9 mouse cellular contexts compared by ENCODE assay signal in the genomic region with DNA sequence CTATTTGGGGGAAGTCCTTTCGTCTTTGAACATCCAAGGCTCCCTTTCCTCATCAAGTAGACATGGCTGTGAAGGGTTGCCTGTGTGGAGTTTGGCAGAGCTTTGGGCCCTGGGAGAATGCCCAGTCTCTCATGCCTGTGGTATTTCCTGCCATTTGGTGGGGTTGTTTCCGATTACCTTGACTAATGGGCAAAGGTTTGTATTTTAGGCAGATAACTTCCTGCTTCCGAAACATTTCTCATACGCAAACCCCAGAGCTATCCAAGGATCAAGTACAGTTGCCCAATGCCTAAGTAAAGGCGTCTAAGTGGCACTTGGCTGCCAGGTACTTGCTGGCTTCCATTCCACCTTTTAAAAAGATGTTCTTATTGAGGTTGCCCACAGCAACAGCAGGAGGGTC.
A peak's percentile ranks its signal among the peaks of the same experiment; 100 is the strongest.
DNase-seq lines count a peak whose midpoint lies in the region; ATAC-seq lines count a peak whose summit lies in the region.
"Had no signal": no experiment of that assay in that cellular context is flagged by ENCODE, and none has a peak within 500 bp of the region (broad histone marks: within the 10 kb centered on the region; RNA-seq: fewer than 3 reads in every experiment).

No protein-coding gene starts in this region.

- H3K4me2 ChIP-seq in midbrain, embryonic 16.5 days (ENCODE audit: low read length) = no peak overlapping the region

- H3K9ac ChIP-seq in midbrain, embryonic 16.5 days (ENCODE audit: low read depth, low read length) = no peak overlapping the region

- H3K4me3 ChIP-seq in midbrain, embryonic 16.5 days (ENCODE audit: low read depth, low read length) = no peak overlapping the region

- no peak for ATAC-seq in inflammation-experienced regulatory T-cells, adult 6 months
- ATAC-seq in midbrain, embryonic 16.5 days = no peak
- ATAC-seq: intestine, embryonic 16.5 days had no signal

- H3K9me3 ChIP-seq in midbrain, embryonic 16.5 days (replicated peaks; ENCODE audit: control insufficient read depth, low read length, poor library complexity, severe bottlenecking) = no peaks in the 10 kb centered on the region

- H3K4me1 ChIP-seq in midbrain, embryonic 16.5 days (ENCODE audit: control insufficient read depth, insufficient read depth, low read length) = peaks cover 45% of the 10 kb centered on the region

- peak; percentile 92 for DNase-seq in Muller cell, postnatal 12 days (ENCODE audit: inconsistent ontology term)
- DNase-seq in adrenal gland, postnatal 14 days = peak; percentile 68
- peak; percentile 47 for DNase-seq in gastrocnemius, postnatal 14 days
- DNase-seq in kidney, postnatal 10 days = peak; percentile 61
- DNase-seq in T-cell, adult 2 months (ENCODE audit: low spot score) = no peak
- DNase-seq in testis, postnatal 10 days (ENCODE audit: low spot score) = no peak

- H3K27ac ChIP-seq in midbrain, embryonic 16.5 days (ENCODE audit: low read length) = no peak overlapping the region

- 78% methylated on average over 5 of the region's 5 CpGs for WGBS in midbrain, embryonic 16.5 days

- H3K36me3 ChIP-seq in midbrain, embryonic 16.5 days (ENCODE audit: control insufficient read depth, insufficient read depth, low read length) = no peaks in the 10 kb centered on the region

- H3K27me3 ChIP-seq in midbrain, embryonic 16.5 days (ENCODE audit: control insufficient read depth, insufficient read depth, low read depth, low read length) = no peaks in the 10 kb centered on the region

- intact Hi-C loops in gastrocnemius, postnatal 14 days (cut with DNase I; ENCODE audit: low total_unique reads) = loop anchor here (10.0 kb wide), 1 partner anchor 278 kb away; no protein-coding TSS in a partner anchor

Comparison
In these comparisons a context has a peak if more than half of its experiments do, and no peak if none do; other contexts are left out.
1. DNase-seq: peak in Muller cell, postnatal 12 days (single experiment), adrenal gland, postnatal 14 days (single experiment), gastrocnemius, postnatal 14 days (single experiment) and kidney, postnatal 10 days (single experiment); none in T-cell, adult 2 months (single experiment) and testis, postnatal 10 days (single experiment).